Mouse (Mus musculus) intestine, embryonic 16.5 days (tissue): ENCODE data around the gene Sigmar1. TPM values are rescaled to one million over a fixed set of nuclear protein-coding genes. Genes with fewer than 3 reads are reported as not detected.
A peak's percentile ranks its signal among the peaks of the same experiment; 100 is the strongest.
"Not testable (repeated sequence)": the region's sequence is repeated elsewhere in the genome, so short reads cannot be mapped to it uniquely, and the experiment has no call there.

Source experiments
- ATAC-seq: fragments of 200-750 bp; cut with Nextera tagmentation; 2 replicates; pipeline ENCODE4 v1.8.0; 2017; ENCODE audit warnings: moderate TSS enrichment, moderate library complexity
- H3K27ac ChIP-seq: fragments of 300-500 bp; sonication (generic); 2 replicates; pipeline ENCODE4 v1.5.1; 2014; ENCODE audit warnings: mild to moderate bottlenecking, low read length
- H3K27me3 ChIP-seq: fragments of 300-500 bp; sonication (generic); replicated peaks from 2 replicates; pipeline ENCODE4 v1.6.1; 2014; ENCODE audit warnings: low read length, control low read depth, mixed read lengths; ENCODE audit not compliant: control insufficient read depth, insufficient read depth
- H3K36me3 ChIP-seq: fragments of 300-500 bp; sonication (generic); 2 replicates; pipeline ENCODE4 v1.6.1; 2014; ENCODE audit warnings: low read length, control low read depth; ENCODE audit not compliant: control insufficient read depth, insufficient read depth
- H3K4me1 ChIP-seq: fragments of 300-500 bp; sonication (generic); 2 replicates; pipeline ENCODE4 v1.6.1; 2014; ENCODE audit warnings: low read length, control low read depth, mixed read lengths; ENCODE audit not compliant: control insufficient read depth, insufficient read depth
- H3K4me2 ChIP-seq: fragments of 300-500 bp; sonication (generic); 2 replicates; pipeline ENCODE4 v1.6.1; 2014; ENCODE audit warnings: low read depth, low read length, control low read depth
- H3K4me3 ChIP-seq: fragments of 300-500 bp; sonication (generic); 2 replicates; pipeline ENCODE4 v1.5.1; 2014; ENCODE audit warnings: mild to moderate bottlenecking, low read length
- H3K9ac ChIP-seq: fragments of 300-500 bp; sonication (generic); 2 replicates; pipeline ENCODE4 v1.6.1; 2014; ENCODE audit warnings: low read depth, low read length
- H3K9me3 ChIP-seq: fragments of 300-500 bp; sonication (generic); 2 replicates; pipeline ENCODE4 v1.6.1; 2016; ENCODE audit warnings: low read length, control low read depth; ENCODE audit not compliant: control insufficient read depth
- WGBS: fragments of 180-500 bp; shearing (Covaris S2); extraction: QIAGEN DNeasy Blood & Tissue Kit; methylation state at CpG from one replicate; pipeline ENCODE4 v1.1.7; 2014; 5-methylcytosine and 5-hydroxymethylcytosine counted together
- polyA plus RNA-seq: library from polyadenylated mRNA; unstranded; fragments of >200 nt; fragmentation: Nextera tagmentation; extraction: Ambion mirVana; gene quantifications from 2 replicates; pipeline ENCODE4 v1.2.1, GENCODE M21; 2015

Sigmar1 gene
- polyA plus RNA-seq, 1 experiment from 2014 or later, result 111 TPM

DNA sequence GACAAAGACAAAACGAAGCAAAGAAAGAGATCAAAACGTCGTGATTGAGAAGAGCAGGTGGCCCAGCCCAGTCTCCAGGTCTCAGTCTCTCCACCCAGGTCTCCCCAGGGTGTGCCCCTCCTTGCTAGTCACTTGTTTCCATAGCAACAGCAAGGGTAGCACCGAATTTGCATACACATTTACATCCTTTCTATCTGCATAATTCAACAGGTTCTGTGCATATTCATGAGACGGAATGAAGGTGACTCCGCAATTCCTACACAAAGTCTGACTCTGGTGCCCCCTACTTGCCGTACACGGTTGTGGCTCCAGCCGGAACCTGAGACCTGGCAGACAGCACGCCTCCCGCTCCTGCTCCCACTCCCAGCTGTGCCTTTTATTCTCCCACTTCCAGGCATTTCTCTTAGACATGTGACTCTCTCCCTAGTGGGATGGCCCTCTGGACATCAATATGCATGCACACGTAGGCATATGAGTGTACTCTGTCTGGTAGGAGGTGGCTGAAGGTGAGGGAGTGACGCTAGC, 48.9 kb downstream of the Sigmar1 start:
- Histone ChIP-seq H3K9me3 (no peaks in the 10 kb centered on the region), H3K9ac (no peak overlapping the region), H3K36me3 (no peaks in the 10 kb centered on the region), H3K4me1 (peaks cover 16% of the 10 kb centered on the region), H3K4me3 (0 out of 2 replicates have a peak overlapping the region, but pooled peaks have one; percentile 8), H3K27me3 (no peaks in the 10 kb centered on the region), H3K27ac (no peak overlapping the region), H3K4me2 (peak overlapping the region; percentile 25; the same call in 1 of the 2 replicates)
- ATAC-seq, result peak; percentile 62
- 3% methylated on average over 13 of the region's 13 CpGs for WGBS

DNA sequence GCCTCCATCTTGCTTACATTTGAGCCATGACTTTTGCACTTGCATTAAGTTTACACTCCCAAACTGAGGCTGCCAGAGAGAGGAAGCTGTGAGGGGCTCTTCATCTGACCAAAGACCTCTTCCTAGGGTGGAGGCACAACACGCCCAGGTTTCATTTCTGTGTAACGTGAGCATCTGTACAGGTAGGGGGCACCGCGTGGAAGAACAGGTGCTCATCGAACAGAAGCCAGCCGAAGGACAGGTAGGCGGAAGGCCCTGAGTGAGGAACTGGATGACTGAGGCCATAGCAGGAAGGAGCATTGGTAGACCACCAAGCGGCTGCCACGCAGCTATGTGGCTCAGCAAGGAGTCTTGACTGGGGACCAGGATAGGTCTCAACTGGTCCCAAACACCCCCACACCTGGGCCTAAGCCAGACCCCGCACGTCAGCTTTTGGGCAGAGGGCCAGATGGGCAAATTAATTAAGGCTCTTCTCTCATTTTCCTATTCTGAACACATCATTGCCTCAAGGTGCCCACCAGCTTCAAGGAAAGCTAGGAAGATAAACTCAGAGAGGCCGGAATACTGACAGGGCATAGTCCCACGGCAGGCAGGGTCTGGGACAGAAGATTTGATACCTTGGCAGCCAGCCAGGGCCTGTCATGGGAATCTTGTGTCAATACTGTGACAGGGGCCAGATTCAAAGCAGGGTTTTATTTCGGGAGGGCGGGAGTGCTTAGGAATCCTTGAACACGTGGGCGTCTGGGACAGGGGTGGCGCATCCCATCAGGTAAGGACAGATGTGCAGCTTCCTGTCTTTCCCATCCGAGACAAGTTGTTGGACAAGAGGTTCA, 49.8 kb downstream of the Sigmar1 start:
- H3K4me3 ChIP-seq, result no peak overlapping the region
- H3K9ac ChIP-seq, result no peak overlapping the region
- H3K9me3 ChIP-seq, result no peaks in the 10 kb centered on the region
- 66% methylated on average over 19 of the region's 19 CpGs for WGBS
- no peak overlapping the region for H3K27ac ChIP-seq
- peaks cover 12% of the 10 kb centered on the region for H3K4me1 ChIP-seq
- no peak for ATAC-seq
- no peaks in the 10 kb centered on the region for H3K27me3 ChIP-seq
- no peak overlapping the region for H3K4me2 ChIP-seq
- no peaks in the 10 kb centered on the region for H3K36me3 ChIP-seq

DNA sequence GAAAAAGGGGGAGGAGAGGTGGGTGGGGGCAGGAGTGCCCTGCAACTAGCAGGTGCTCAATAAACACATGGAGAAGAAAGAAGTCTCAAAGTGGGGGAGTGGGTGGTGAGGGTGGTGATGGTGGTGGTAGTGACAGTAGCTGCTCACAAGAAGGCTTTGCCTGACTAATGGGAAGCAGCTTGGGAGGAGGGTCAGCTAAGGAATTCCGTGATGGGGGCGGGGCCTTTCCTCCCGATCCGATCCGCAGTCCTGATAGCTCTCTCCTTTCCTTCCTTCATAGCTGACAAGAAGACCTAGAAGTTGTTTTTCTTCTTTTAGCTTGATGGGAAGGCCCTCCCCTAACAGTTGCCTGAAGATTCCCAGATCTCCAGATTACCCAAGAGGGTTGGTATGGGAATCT, 51.3 kb downstream of the Sigmar1 start:
- ATAC-seq, result no peak

DNA sequence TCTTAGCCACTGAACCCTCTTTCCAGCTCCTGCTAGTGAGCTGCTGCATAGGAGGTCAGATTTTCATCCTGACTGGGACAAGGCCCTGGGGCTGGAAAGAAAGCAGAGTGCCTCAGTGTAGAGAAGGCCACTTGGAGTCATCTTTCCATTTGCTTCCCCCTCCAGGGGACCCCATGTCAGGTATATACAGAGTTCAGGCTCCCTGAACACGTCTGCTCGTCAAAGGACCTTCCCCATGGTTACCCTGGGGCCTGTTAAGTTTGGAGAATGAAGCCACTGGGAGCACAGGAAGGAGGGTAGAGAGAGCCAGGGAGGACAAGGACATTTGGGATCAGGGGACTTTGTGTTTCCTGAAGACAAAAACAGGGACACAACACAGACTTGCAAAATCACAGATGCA, 53.7 kb downstream of the Sigmar1 start:
- 73% methylated on average over 2 of the region's 2 CpGs for WGBS

More for the DNA sequence above, 51.3 kb downstream of the Sigmar1 start:
- Histone ChIP-seq H3K9me3 (no peaks in the 10 kb centered on the region), H3K27ac (no peak overlapping the region), H3K9ac (no peak overlapping the region), H3K4me3 (no peak overlapping the region), H3K36me3 (no peaks in the 10 kb centered on the region), H3K4me2 (no peak overlapping the region), H3K27me3 (no peaks in the 10 kb centered on the region), H3K4me1 (peaks cover 12% of the 10 kb centered on the region)
- WGBS, result 10% methylated on average over 5 of the region's 5 CpGs

DNA sequence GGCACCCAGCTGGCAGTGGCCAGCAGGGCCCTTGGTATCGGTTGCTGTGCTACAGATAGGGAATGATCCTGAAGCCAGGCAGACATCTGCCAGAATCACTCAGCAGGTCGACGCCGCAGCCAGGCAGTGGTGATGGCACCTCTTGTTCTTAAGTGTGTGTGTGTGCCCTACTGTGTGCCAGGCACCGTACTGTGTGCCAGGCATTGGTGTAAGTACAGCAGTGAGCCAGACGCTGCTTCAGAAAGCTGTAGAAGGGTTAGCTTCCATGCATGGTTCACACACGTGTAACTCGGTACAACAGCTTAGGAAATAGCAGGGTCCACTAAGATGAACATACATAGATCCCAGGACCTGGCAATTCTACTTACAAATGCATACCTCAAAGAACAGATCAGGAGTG, 55.7 kb downstream of the Sigmar1 start:
- H3K36me3 ChIP-seq, H3K27me3 ChIP-seq, H3K4me2 ChIP-seq, ATAC-seq, H3K9ac ChIP-seq, H3K4me3 ChIP-seq, H3K27ac ChIP-seq, H3K9me3 ChIP-seq, H3K4me1 ChIP-seq: not testable (repeated sequence)
- WGBS, result 97% methylated on average over 2 of the region's 8 CpGs

More for the DNA sequence above, 53.7 kb downstream of the Sigmar1 start:
- not testable (repeated sequence) for H3K4me3 ChIP-seq, H3K27me3 ChIP-seq, H3K9ac ChIP-seq, H3K9me3 ChIP-seq, H3K27ac ChIP-seq, H3K4me2 ChIP-seq, ATAC-seq, H3K36me3 ChIP-seq
- peaks cover 10% of the 10 kb centered on the region for H3K4me1 ChIP-seq

DNA sequence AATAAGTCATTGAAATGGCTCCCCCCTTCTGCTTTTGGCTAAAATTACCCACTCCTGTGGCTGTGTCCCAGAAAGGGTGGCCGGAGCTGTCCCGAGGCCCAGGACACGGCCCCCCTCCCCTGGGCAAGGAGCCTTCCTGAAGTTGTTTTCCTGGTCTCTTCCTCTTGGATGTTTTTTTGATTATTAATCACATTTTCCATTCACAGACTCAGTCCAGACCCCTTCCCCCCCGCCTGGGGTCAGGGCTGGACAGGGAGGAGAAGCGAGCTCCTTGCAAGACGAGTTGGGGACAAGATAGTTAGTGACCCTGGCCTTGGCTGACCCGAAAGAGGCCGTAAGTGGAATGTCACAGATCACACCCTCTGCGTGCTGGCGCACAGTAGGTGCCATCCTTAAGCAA, 56.2 kb downstream of the Sigmar1 start, which contains the start of gene Il11ra1:
Gene Il11ra1, plus strand, starts transcription at position 207 of the 400 bp plus-strand sequence.
- H3K27me3 ChIP-seq, H3K4me3 ChIP-seq, H3K27ac ChIP-seq, H3K9me3 ChIP-seq, H3K36me3 ChIP-seq, H3K4me1 ChIP-seq, H3K4me2 ChIP-seq, ATAC-seq, H3K9ac ChIP-seq: not testable (repeated sequence)
- 78% methylated on average over 9 of the region's 10 CpGs for WGBS

DNA sequence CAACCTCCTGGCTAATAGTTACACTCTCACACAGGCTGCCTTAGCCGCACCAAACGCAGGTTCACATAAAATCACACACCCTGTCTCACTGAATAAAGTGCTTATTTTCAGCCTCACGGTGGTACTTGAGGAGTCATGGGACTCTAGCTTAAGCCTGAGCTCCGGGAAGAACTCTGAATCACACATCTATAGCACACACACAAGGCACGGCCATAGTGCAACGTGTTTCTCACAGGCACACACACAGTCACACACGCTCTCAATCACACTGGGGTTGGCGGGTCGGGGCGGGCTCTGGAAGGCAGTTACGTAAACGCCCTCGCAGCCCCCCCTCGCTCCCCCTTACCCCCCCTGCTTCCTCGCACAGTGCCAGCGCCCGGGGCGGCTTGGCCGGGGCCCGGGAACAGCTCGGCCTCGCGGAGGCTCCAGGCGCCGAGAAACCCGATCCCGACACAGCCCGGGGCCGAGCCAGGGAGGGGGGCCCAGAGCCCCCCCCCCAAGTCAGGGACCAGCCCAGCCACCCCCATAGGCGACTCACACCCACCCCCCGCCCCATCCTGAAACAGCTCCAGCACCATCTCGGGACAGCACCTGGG, 57.4 kb downstream of the Sigmar1 start:
- H3K4me3 ChIP-seq, ATAC-seq, H3K27me3 ChIP-seq, H3K27ac ChIP-seq, H3K4me1 ChIP-seq, H3K9me3 ChIP-seq, H3K4me2 ChIP-seq, H3K36me3 ChIP-seq, H3K9ac ChIP-seq: not testable (repeated sequence)
- 7% methylated on average over 19 of the region's 32 CpGs for WGBS

DNA sequence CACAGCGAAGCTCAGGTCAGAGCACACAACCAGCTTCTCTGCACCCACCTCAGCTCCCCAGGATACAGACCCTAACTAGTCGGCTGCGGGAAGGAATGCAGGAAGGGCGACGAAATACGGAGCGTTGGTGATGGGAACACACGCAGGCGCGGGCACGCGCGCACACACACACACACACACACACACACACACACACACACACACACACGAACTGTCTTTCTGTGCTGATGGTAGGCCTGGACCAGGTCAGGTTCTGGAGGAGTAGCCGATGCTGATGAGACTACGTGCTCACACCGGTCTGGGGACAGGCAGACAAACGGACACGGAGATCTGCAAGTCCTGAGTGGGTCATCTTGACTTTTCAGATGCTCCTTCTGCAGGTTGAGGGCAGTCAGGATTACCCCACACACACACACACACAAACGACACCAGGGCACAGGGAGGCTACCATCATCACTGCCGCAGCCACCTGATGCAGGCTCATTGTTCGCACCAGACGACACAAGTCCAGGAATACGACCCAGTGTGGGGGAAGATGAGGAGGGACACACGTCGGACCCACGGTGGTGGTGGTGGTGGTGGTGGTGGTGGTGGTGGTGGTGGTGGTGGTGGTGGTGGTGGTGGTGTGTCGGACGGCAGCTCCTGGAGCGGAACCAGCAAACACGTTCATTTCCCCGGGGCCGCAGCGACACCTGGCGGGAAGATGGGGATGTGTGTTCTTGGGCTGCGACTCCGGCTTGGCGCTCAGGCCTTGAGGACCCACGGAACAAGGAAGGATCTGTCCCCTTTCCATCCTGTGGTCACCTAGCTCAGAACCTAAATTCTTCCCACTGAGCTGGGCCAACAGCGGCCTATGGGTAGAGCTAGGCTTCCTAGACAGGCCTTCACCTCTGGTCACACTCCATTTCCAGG, 58.8 kb downstream of the Sigmar1 start, which contains the start of gene Cntfr:
Gene Cntfr, minus strand, starts transcription at position 160 of the 912 bp plus-strand sequence.
- H3K27ac ChIP-seq, H3K4me1 ChIP-seq, ATAC-seq, H3K9ac ChIP-seq, H3K4me2 ChIP-seq, H3K9me3 ChIP-seq, H3K27me3 ChIP-seq, H3K36me3 ChIP-seq, H3K4me3 ChIP-seq: not testable (repeated sequence)
- 11% methylated on average over 32 of the region's 40 CpGs for WGBS

DNA sequence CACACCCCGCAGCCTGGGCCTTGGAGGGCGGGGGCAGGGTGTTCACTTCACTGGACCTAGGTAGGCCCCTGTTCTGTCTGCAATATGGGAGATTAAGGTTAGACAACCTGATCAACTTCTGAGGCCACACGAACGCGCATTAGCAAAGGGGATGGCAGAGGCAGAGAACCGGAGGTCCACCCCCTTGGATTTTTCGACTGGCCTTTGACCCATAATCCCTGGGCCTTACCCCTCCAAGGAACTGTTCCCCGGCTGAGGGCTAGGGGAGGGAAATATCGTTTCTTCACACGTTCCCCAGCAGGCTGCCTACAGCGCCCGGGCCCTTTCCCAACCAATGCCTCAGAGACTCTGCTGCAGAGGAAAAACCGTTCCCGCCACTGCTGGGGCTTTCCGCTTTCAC, 59.5 kb downstream of the Sigmar1 start:
- ATAC-seq, H3K4me3 ChIP-seq: not testable (repeated sequence)

More for the DNA sequence above, 59.5 kb downstream of the Sigmar1 start:
- not testable (repeated sequence) for H3K4me1 ChIP-seq, H3K4me2 ChIP-seq, H3K27ac ChIP-seq, H3K9ac ChIP-seq, H3K9me3 ChIP-seq, H3K27me3 ChIP-seq, H3K36me3 ChIP-seq
- 11% methylated on average over 13 of the region's 15 CpGs for WGBS
